Mouse (Mus musculus): Measurements from ENCODE around the gene 1810043G02Rik.
"Not testable (repeated sequence)": the region's sequence is repeated elsewhere in the genome, so short reads cannot be mapped to it uniquely, and the experiment has no call there.

1810043G02Rik gene

GRCm38 (mm10) chr10:78005791-78006438 is 27.6 kb downstream of the 1810043G02Rik start:
- DNase-seq, result no peak

- DNase-seq, result no peak
These were observed 28.9 kb downstream of the 1810043G02Rik start for GRCm38 (mm10) chr10:78007203-78007602.

GRCm38 (mm10) chr10:78008169-78008568 is 29.8 kb downstream of the 1810043G02Rik start:
- DNase-seq, result no peak

- peak; percentile 98 to 99 for DNase-seq
These were observed 31.0 kb downstream of the 1810043G02Rik start for GRCm38 (mm10) chr10:78009184-78009944.

- DNase-seq, result no peak
These were observed 31.6 kb downstream of the 1810043G02Rik start, which contains the start of gene Pfkl for GRCm38 (mm10) chr10:78009945-78010293. Gene Pfkl (minus strand): TSS chr10:78010083.

GRCm38 (mm10) chr10:78010335-78010734 is 32.0 kb downstream of the 1810043G02Rik start:
- peak in 1 of 2 experiments; percentile 21 for DNase-seq

GRCm38 (mm10) chr10:78011116-78011515 is 32.8 kb downstream of the 1810043G02Rik start:
- not testable (repeated sequence) for DNase-seq

- DNase-seq, result no peak
These were observed 34.6 kb downstream of the 1810043G02Rik start for GRCm38 (mm10) chr10:78012661-78013495.

GRCm38 (mm10) chr10:78015489-78015888 is 37.2 kb downstream of the 1810043G02Rik start:
- DNase-seq, result no peak

- no peak for DNase-seq
These were observed 38.0 kb downstream of the 1810043G02Rik start for GRCm38 (mm10) chr10:78016366-78016765.

- DNase-seq, result peak; percentile 87
These were observed 40.5 kb downstream of the 1810043G02Rik start for GRCm38 (mm10) chr10:78018797-78019203.

- DNase-seq, result no peak
These were observed 41.0 kb downstream of the 1810043G02Rik start for GRCm38 (mm10) chr10:78019291-78019690.

- DNase-seq, result not testable (repeated sequence)
These were observed 41.7 kb downstream of the 1810043G02Rik start for GRCm38 (mm10) chr10:78019984-78020383.

GRCm38 (mm10) chr10:78025453-78025852 is 47.1 kb downstream of the 1810043G02Rik start:
- DNase-seq, result not testable (repeated sequence)

- DNase-seq, result peak; percentile 81
These were observed 49.8 kb downstream of the 1810043G02Rik start for GRCm38 (mm10) chr10:78028129-78028528.

GRCm38 (mm10) chr10:78029080-78029479 is 50.8 kb downstream of the 1810043G02Rik start:
- no peak for DNase-seq

- no peak for DNase-seq
These were observed 53.7 kb downstream of the 1810043G02Rik start for GRCm38 (mm10) chr10:78031987-78032386.

Measured in B cell, adult 2 months (primary cell).